Mouse (Mus musculus) cerebellum, adult 2 months (tissue): ENCODE data around the gene Pdgfb. TPM values are rescaled to one million over a fixed set of nuclear protein-coding genes. Genes with fewer than 3 reads are reported as not detected.

ENCODE experiments used
- DNase-seq, 2 experiments: peaks; one replicate each; pipeline ENCODE4 v3.0.0; 2021
- H3K27ac ChIP-seq: fragments of 200-500 bp; 2 replicates; pipeline ENCODE4 v1.5.1; 2012; ENCODE audit warnings: low read length, control low read depth, inconsistent platforms; ENCODE audit not compliant: insufficient read depth
- H3K27me3 ChIP-seq: fragments of 200-500 bp; 2 replicates; pipeline ENCODE4 v1.6.1; 2012; ENCODE audit warnings: inconsistent platforms, mild to moderate bottlenecking, low read length, moderate library complexity; ENCODE audit not compliant: control insufficient read depth, insufficient read depth
- H3K4me1 ChIP-seq: fragments of 200-500 bp; 2 replicates; pipeline ENCODE4 v1.6.1; 2011; ENCODE audit warnings: low read length; ENCODE audit not compliant: control insufficient read depth, insufficient read depth
- H3K4me3 ChIP-seq: fragments of 200-500 bp; replicated peaks from 2 replicates; pipeline ENCODE3; 2011; ENCODE audit warnings: mild to moderate bottlenecking, low read depth, low read length, control low read depth; ENCODE audit not compliant: insufficient read depth
- CTCF ChIP-seq: fragments of 200-500 bp; IDR thresholded peaks from 2 replicates; pipeline ENCODE4 v1.5.1; 2011; ENCODE audit warnings: low read depth, mild to moderate bottlenecking, control low read depth, low read length, moderate library complexity, borderline replicate concordance; ENCODE audit not compliant: insufficient read depth
- POLR2A ChIP-seq: fragments of 200-500 bp; IDR thresholded peaks from 2 replicates; pipeline ENCODE4 v1.6.1; 2011; ENCODE audit warnings: low read length, control low read depth, borderline replicate concordance; ENCODE audit not compliant: insufficient read depth
- WGBS: fragments of 180-500 bp; shearing (Covaris S2); methylation state at CpG from one replicate; pipeline ENCODE4 v1.1.7; 2018; 5-methylcytosine and 5-hydroxymethylcytosine counted together
- polyA plus RNA-seq: library from polyadenylated mRNA; depleted of rRNA; stranded (reverse); fragments of >200 nt; gene quantifications from 2 replicates; pipeline ENCODE4 v1.2.3, GENCODE M21; 2012

The Pdgfb gene
- polyA plus RNA-seq, 1 experiment = 16.0 TPM

DNA sequence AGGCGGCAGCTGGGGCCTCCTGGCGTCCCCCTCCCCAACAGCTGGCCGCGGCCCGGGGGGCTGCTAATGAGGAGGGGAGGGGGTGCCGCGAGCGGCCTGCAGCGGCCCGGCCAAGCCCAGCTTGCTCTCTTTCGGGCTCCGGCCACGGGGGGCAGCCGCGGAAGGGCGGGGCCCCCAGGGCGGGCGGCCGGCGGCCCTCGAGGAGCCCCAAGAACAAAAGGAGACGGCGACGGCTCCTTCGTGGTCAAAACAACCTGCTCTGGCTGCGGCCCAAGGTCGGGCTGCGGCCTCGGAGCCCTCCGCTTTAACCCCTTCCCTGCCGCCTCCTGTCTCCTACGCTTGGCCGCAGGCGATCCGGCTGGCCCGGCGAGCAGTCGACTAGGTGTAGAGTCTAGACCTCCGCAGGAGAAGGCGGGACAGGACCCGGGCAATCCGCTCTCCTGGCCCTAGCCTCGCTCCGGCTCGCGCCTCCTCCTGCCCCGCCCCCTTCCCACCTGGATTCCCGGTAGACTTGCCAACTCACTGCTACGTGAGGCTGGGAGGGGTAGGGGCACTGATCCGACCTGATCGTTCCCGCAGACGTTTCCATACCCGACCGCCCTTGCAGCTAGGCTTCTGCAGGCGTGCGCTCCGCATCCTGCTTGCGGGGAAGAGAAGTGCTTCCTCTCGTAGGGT is 2.1 kb downstream of the Pdgfb start:
- under 1% methylated on average over 57 of the region's 60 CpGs for WGBS
- TF ChIP-seq CTCF (no peak), POLR2A (no peak)
- no peaks in the 10 kb centered on the region for H3K27me3 ChIP-seq

DNA sequence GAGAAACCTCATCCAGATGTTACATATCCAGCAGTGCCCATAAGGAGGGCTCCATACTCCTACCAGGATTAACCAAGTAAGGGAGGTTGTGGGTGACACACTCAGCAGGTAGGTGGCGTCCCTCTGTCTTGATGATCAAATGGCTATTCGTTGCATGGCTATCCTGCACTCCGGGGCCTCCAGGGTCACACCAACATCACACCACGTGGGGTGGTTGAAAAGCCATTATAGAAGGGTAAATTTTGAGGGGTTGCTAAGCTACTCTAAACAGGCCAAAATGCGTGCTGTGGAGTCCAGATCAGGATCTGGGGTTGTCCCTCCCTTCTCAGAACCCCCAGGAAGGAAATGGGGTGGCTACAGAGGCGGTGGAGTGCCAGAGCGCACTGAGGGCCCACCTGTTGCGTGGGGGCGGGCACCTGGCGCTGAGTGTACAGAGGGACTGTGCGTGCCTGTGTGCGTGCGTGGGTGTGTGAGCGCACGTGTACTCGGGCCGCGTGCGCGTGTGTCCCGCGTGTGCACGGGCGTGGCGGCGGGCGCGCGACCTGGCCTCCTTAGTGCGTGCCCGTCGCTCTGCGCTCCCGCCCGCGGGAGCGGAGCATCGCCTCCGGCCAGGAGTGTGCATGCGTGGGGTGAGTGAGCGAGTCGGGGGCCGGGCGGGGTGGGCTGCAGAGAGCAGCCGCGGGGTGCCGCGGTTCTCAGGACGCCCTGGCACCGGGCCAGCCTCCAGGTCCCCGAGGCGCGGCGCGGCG is 2.8 kb downstream of the Pdgfb start:
- DNase-seq = peak; percentile 81 to 89
- H3K27ac ChIP-seq = peak overlapping the region; percentile 50

More for the DNA sequence above, 2.1 kb downstream of the Pdgfb start:
- Histone ChIP-seq H3K4me3 (peak overlapping the region; percentile 93), H3K4me1 (no peaks in the 10 kb centered on the region; the same call in 1 of the 2 replicates), H3K27ac (peak overlapping the region; percentile 50)
- DNase-seq = peak; percentile 79 to 81

GRCm38 (mm10) chr15:80011194-80011593 is 3.6 kb downstream of the Pdgfb start:
- no peak overlapping the region for H3K4me3 ChIP-seq
- no peaks in the 10 kb centered on the region for H3K27me3 ChIP-seq
- no peaks in the 10 kb centered on the region; the same call in 1 of the 2 replicates for H3K4me1 ChIP-seq
- WGBS = 52% methylated on average over 6 of the region's 6 CpGs
- DNase-seq = peak in 1 of 2 experiments; percentile 17
- no peak overlapping the region for H3K27ac ChIP-seq
- TF ChIP-seq CTCF = no peak
- TF ChIP-seq POLR2A = no peak

More for the DNA sequence above, 2.8 kb downstream of the Pdgfb start:
- WGBS = 1% methylated on average over 56 of the region's 56 CpGs
- Histone ChIP-seq H3K4me3 (peak overlapping the region; percentile 93), H3K27me3 (no peaks in the 10 kb centered on the region), H3K4me1 (no peaks in the 10 kb centered on the region; the same call in 1 of the 2 replicates)
- TF ChIP-seq CTCF (no peak), POLR2A (peak; percentile 62)

DNA sequence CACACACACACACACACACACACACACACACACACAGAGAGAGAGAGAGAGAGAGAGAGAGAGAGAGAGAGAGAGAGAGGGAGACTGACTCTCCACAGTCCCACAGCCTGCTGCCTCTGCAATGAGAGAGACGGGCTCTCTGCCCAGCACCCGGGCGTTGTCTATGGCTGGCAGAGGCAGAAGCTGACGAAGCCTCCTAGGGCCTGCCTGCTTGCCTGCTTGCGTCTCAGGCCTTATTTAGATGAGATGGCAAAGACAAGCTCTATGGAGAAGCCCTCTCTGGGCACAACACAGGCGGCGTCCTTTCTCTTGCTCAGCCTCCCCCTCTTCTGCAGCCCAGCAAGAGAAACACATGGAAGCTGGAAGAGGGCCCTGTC is 4.6 kb downstream of the Pdgfb start:
- H3K4me3 ChIP-seq = no peak overlapping the region
- no peak overlapping the region for H3K27ac ChIP-seq
- TF ChIP-seq CTCF (no peak), POLR2A (no peak)
- peak in 1 of 2 experiments; percentile 31 for DNase-seq
- WGBS = 8% methylated on average over 7 of the region's 7 CpGs
- no peaks in the 10 kb centered on the region for H3K27me3 ChIP-seq
- no peaks in the 10 kb centered on the region; the same call in 1 of the 2 replicates for H3K4me1 ChIP-seq

DNA sequence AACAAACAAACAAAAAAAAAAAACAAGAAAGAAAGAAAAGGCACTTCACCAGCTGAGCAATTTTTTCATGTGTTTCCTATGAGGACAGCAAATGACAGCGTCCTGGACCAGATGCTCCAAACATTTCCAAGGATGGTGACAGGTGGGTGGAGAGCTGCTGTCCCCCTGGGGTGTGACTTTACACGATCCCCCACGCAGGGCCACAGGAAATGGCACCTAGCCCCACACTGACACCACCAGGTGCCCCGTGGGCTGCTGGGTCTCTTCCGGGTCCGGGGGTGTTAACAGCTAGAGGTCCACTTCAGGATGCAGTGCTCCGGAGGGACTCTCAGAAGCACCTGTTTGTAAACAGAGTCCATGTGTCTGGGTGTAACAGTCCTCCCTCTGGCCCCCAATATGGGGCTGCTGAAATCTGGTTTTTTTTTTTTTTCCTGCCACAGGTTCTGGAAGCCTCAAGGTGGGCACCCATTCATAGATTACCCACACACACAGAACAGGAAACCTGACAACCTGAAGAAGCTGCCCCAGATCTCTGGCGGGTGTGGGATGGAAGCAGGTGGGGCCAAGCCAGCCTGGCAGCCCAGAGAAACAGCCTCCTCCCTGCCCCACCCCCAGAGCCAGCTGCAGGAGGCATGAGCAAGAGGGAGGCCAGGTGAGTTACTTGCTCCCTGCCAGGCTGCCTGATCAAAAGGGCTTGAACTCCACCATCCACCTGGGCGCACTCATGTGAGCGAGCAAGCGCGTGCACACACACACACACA is 5.2 kb downstream of the Pdgfb start:
- DNase-seq = no peak
- TF ChIP-seq CTCF = no peak
- no peak for TF ChIP-seq POLR2A
- H3K4me1 ChIP-seq = no peaks in the 10 kb centered on the region; the same call in 1 of the 2 replicates
- 60% methylated on average over 12 of the region's 12 CpGs for WGBS
- H3K27ac ChIP-seq = no peak overlapping the region
- H3K27me3 ChIP-seq = no peaks in the 10 kb centered on the region
- no peak overlapping the region for H3K4me3 ChIP-seq

DNA sequence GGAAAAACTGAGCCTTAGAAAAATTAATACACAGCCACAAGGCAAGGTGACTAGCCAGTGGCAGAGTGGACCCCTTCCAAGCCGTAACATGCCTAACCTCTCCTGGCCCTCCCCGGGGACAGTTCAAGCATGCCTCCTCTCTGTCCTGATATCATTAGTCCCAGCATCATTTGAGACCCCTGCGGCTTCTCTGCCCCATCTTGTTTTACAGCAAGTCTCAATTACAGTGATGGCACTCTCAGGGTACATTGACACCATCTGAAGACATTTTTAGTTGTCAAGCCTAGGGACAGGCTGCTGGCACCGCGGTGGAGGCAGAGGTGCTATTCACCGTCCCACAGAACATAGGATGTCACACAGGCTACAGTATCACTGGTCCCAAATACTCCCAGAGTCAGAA is 6.3 kb downstream of the Pdgfb start:
- 94% methylated on average over 6 of the region's 6 CpGs for WGBS

GRCm38 (mm10) chr15:80006156-80006555 is 8.6 kb downstream of the Pdgfb start:
- H3K27ac ChIP-seq = no peak overlapping the region
- TF ChIP-seq CTCF (no peak), POLR2A (no peak)
- 71% methylated on average over 7 of the region's 7 CpGs for WGBS

More for the DNA sequence above, 6.3 kb downstream of the Pdgfb start:
- Histone ChIP-seq H3K4me3 (no peak overlapping the region), H3K27me3 (no peaks in the 10 kb centered on the region), H3K27ac (no peak overlapping the region), H3K4me1 (no peaks in the 10 kb centered on the region; the same call in 1 of the 2 replicates)
- TF ChIP-seq CTCF (no peak), POLR2A (no peak)
- DNase-seq = no peak

More at GRCm38 (mm10) chr15:80006156-80006555, 8.6 kb downstream of the Pdgfb start:
- no peak for DNase-seq
- Histone ChIP-seq H3K4me3 (no peak overlapping the region), H3K4me1 (no peaks in the 10 kb centered on the region), H3K27me3 (no peaks in the 10 kb centered on the region)
